Mouse (Mus musculus): ENCODE measurements around the gene Clint1. TPM values are rescaled to one million over a fixed set of nuclear protein-coding genes. Genes with fewer than 3 reads are reported as not detected.

Gene Clint1
- total RNA-seq, 2 experiments from 2014 or later, result 52.0 to 53.0 TPM

DNA sequence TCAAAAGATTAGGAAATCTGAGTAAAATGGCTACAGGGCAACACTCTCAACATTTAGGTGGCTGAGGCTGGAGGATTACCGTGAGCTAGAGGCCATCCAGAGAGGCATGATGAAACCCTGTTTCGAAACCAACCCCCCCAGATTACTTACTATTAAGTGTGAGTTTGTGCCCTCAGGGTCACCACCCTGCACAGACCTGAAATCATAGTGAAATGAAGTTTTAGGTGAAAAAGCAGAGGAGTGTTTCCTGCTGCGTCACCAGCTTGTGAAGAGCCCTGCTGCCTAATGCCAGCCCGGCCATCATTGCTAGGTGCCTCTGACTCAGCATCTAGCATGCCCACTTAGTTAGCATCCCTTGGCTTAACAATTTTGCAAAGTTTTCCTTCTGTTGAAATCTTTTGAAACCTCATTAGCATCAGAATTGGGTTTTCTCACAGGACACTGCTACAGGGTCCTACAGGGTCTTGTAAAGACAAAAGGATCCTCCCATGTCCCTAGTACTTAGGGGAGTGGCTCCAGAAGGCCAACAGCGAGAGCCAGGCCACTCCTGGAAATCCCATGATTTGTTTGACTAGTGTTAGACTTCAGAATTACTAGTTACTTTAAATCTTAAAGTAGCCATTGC, 33.9 kb downstream of the Clint1 start:
- DNase-seq, result no peak

DNA sequence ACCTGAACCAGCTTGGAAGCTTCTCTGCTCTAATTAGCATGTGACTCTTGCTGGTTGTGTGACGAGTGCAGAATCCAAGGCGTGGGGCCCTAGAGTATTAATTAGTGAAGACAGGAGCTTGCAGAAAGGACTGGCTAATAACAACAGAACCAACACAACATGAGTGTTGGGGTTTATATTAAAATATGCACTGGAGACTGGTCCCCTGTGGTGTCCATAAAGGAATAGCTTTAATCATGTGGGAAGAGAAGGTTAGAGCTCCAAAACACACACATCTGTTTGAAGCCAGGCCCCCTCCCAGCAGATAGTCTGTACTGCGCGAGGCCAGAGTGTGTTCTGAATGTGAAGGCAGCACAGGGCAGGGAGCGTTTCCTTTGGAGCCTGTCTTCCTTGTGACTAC, 34.7 kb downstream of the Clint1 start:
- DNase-seq, result no peak

DNA sequence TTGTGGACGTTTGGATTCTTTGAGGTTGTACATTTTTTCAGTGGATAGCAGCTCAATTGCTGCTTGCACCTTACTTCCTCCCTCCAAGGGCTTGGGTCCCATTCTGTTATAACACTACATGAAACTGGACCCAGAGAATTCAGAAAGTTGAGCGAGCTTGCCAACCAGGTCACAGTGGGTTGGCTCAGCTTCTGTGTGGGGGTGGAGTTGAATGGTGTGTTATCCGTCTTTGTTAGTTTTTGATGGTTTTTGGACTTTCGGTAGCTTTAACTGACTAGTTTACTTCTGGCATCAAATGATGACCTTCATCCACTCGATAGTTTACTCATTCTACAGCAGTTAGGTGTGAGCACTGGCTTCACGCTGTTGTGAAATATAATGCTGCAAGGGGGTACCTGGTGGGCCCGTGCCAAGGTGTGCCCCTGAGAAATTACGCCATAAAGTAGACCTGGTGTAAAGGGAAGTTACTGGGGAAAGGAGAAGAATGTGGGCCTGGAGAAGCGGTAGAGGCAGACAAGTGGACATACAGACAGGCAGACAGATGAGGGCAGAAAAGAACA, 36.7 kb downstream of the Clint1 start:
- no peak for DNase-seq

DNA sequence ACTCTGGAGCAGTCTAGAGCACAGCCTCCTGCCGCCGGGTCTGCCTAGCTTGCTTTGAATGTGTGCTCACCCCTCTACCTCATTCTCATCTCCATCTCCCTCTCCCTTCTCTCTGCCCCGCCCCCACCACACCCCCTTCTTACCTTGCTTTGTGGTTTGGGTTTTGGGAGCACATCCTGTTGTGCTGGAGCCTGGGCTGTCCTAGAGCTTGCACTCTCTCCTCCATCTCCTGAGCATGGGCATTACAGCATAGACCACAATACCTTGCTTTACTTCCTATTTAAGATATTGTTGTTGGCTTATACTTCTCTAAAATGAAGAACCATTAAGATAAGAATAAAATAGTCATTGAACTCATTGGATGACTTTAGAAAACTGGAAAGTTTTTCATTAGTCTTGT, 38.1 kb downstream of the Clint1 start:
- no peak for DNase-seq

DNA sequence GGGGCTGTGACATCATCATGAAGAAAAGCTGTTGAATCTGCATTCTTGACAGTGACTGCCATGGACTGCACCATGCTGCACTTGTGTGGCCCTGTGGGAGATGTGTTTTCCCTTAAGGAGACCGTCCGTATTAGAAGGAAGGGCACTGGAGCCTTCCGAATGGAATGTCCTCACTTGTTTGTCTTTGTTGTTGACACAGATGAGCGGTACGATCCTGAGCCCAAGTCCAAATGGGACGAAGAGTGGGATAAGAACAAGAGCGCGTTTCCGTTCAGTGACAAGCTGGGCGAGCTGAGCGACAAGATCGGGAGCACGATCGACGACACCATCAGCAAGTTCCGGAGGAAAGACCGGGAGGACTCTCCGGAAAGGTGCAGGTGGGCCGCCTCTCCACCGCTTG, 38.6 kb downstream of the Clint1 start:
- DNase-seq, result no peak

DNA sequence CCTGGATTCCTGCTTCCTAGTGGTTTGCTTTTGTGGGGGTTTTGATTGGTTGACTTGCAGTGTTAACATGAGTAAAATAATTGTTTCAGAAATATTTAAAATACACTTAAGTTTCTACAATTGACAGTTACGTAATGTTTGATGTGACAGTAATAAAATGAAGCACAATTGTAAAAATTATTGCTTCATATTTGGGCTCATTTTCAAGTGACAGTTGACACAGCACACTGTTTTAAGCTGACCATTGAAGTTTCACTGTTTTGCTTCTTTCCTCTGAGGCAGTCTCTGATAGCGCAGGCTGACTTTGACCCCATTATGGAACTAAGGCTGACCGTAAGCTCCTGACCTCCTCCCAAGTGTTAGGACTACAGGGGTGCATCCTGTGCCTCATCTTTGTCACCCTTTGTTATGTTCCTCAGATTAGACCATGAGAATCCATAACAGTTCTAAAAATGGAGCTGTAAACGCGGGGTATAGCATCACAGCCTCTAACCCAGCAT, 41.1 kb downstream of the Clint1 start:
- DNase-seq, result no peak

DNA sequence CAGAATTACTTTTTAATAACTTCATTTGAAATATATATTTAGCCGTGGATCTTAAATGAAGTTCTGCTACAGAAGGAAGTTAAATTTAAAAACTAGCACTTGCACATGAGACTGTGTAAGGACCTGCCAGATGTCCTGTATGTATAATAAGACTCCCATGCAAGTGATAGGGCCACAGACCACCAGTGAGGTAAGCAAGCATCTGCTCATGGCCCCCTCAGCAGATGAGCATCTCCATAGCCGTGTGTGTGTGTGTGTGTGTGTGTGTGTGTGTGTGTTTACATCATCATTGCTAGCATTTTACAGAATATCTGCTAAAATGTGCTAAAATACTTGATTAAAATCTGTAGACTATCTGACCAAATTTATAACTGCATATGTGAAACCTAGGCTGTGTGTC, 45.5 kb downstream of the Clint1 start:
- no peak for DNase-seq

DNA sequence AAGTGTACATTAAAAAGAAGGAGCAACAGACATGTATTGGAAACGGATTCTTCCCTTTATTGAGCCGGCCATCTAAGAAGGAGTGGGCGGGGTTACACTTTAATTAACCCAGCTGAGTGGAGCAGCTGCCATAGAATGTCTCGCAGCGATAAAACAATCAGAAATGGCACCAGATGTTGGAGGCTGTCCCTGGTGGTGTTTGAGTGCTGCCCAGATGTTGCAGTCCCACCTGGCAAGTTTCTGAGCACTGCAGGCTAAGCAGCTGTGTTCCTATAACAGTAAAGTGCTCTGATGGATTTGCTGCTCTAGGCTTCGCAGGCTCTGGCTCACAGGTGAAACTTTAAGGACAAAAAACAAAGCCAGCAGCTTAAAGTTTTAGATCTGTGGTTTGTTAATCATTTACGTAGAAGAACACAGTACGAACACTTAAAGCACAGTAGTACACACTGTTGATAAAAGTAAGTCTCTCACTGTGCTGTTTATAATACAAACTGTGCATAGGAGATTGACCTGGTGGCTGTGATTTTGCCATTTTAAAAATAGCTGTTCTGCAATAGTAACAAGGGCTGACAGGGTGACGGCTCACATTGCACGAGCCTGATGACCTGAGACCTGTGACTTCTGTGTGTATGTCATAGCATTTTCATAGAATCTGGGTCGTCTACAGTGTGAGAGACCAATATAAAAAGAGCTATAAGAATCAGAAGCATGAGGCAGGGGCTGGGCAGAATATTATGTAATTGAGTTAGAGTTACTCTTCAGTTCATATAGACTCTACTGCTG, 48.6 kb downstream of the Clint1 start:
- DNase-seq, result no peak

DNA sequence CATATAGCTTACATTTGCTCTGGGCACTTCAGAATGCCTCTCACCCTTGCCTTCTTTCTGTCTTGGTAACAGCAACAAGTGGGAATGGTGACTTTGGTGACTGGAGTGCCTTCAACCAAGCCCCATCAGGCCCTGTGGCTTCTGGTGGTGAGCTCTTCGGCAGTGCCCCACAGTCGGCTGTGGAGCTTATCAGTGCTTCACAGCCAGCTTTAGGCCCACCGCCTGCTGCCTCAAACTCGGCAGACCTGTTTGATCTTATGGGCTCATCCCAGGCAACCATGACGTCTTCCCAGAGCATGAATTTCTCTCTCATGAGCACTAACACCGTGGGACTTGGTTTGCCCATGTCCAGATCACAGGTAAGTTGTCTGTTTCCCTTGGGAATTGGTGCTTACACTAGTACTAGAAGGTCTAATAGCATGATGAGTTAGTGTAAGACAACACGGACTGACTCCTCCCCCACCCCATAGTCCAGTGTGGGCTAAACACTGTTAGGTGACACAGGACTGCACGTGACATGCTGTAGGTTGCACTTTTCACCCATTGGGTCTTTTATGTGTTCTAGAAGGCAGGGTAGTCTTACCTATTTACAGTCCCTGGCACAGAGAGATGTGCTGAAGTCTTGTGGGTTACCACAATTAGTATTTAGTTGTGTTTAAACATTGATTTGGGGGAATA, 54.4 kb downstream of the Clint1 start:
- no peak for DNase-seq

DNA sequence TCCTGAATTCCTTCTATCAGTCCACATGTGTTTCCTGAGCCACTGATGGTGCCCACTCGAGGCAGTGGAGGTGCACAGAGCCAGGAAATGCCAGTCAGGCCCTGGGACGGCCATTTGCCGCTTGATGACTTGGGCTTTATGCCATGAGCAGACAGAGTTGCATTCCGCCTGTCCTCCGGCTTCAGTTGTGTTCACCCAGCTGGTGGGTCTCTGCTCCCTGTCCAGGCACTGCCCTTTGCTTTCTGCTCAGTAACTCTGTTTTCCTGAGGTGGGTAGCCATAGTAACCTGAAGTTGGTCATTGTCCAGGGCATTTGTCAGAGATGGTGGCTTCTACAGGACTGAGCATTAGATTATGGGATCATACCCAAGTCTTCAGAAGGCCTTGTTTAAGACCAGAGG, 55.5 kb downstream of the Clint1 start:
- DNase-seq, result no peak

DNA sequence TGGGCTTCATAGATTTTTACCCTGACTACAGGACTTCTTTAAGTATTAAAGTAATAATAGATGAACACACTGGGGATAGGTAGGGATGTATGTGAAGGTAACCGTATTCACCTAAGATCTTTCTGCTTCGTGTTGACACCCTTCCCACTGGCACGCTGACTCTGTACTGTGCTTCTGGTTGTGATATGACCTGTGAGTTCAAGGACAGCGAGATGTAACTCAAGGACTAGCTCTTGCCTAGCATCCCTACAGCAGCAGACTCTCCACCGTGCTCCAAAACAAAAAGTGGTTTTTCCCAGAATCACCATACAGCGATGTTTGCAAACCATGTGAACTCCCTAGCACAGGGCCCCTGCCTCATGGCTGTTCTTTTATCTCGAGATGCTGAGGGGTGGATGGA, 56.2 kb downstream of the Clint1 start:
- DNase-seq, result no peak

DNA sequence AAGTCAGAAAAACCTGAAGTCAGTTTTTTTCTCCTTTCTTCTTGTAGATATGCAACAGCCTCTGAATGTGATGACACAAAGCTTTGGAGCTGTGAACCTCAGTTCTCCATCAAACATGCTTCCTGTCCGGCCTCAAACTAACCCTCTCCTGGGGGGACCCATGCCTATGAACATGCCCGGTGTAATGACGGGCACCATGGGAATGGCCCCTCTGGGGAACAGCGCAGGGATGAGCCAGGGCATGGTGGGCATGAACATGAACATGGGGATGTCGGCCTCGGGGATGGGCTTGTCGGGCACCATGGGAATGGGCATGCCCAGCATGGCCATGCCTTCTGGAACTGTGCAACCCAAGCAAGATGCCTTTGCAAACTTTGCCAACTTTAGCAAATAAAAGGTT, 57.0 kb downstream of the Clint1 start:
- no peak for DNase-seq

DNA sequence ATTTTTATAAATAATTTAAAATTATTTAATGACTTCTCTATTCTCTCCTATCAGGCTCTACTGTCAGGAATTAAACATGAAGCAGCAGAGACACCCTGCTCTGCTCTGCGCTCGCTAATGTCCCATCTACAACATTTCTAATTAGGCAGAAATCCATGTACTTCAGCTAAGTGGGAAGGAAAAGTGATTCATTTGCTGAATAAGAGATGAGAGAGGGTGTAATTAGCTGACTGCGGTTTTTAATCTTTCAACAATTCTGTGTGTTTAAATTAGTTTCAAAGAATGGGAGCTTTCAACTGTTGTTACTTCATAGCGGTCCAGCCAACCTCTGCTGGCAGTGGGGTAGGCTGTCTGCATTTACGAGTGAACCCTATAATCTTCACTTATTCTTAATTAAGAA, 58.9 kb downstream of the Clint1 start:
- DNase-seq, result no peak

DNA sequence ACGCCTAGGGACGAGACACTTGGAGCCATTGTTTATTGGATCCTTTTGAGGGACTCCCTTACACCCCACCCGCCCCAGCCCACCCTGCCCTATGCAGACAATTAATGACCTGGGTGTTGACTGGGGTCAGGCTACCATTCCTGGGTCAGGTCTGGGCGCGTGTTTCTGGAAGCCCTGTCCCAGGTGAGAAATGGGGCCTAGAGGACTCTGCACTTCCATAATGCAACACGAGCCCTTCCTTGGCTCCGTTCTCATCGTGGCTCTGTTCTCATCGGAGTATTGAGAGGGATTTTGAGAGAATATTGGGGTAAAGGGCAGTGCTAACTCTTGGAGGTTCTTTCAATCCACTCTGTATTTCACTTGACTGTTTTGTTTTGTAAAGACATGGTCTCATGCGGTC, 64.3 kb downstream of the Clint1 start:
- DNase-seq, result no peak

DNA sequence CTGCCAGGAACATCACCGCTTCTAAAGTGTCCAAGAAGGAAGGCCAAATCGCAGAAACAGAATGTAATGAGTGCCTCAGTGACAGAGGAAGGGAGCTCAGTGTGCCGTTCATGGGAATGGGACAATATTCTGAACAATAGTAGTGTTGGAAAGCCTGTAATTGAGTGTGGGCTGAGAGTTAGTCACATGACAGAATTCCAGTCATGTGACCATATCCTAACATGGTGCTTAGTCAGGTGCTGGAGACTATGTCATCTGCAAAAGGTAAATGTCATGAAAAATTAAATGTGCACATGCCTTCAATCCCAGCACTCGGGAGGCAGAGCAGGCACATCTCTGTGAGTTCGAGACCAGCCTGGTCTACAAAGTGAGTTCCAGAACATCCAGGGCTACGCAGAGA, 66.2 kb downstream of the Clint1 start:
- no peak for DNase-seq

DNA sequence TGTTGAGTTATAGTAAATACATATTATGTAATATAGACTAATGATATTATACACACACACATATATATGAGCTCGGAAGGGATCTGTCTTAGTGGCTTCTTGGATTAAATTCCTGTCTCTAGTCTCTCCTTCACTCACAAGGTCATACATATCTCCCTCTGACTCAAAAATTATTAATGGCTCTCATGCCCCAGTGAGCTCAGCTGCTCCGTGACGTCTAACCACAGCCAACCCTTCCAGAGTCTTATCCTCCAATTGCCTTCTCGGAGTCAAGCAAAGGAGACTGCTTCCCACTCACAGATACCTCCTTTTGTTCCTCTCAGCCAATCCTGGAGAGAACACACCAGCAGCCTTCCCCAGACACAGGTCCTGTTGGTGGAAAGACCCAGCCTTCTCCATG, 67.0 kb downstream of the Clint1 start:
- peak; percentile 43 for DNase-seq

DNA sequence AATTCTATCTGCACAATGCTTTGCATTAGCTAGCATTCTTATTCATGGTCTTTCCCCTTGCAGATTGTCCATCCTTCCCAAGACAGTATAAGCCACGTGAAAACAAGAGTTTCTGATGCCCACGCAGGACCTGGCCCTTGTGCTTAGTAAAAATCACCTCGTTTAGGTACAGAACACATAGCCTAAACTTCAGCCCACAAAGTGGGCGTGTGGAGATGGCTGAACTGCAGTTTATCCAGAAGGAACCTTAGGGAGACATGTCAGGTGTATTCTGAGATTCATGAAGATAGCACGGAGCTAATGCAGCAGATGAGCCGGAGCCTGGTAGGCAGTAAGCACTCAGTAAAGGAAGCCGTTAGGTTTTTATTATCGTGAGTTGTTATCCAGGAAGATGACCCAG, 69.2 kb downstream of the Clint1 start:
- DNase-seq, result no peak

DNA sequence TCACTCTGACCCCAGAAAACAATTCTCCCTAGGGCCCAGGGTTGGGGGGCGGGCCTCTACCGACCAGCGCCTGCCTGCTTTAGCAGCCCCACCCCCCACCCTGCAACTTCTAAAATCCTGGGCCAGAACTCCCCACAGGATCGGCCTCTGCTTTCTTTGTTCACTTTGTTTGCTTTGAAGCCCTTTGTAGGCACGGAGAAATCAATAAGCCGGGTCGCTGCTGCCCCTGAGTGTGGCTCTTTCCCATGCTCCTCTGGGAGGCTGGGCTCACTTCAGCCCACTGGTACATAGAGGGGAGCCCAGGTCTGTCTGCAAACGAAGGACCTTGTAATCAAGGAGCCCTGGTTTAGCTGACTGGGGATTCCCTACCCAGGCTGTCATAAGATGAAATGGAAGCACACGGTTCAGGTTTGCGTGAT, 69.6 kb downstream of the Clint1 start:
- DNase-seq, result no peak

DNA sequence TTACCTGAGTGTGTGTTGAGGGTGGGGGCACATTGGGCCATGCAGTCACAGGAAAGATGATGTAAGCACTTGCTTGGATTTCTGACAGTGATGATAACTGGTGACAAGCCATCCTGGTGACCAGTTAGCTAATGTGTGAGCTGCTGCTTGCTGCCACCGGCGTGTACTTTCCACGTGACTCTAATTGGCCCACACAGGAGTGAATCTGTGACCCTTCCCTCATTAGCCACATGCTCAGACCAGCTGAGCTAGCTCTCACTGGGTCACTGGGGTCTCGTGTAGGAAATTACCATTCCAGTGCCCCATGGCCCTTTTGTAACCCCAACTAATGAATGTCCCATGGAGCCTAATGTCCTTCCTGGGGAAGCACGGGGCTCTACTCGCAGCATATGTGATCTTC, 73.6 kb downstream of the Clint1 start:
- no peak for DNase-seq

DNA sequence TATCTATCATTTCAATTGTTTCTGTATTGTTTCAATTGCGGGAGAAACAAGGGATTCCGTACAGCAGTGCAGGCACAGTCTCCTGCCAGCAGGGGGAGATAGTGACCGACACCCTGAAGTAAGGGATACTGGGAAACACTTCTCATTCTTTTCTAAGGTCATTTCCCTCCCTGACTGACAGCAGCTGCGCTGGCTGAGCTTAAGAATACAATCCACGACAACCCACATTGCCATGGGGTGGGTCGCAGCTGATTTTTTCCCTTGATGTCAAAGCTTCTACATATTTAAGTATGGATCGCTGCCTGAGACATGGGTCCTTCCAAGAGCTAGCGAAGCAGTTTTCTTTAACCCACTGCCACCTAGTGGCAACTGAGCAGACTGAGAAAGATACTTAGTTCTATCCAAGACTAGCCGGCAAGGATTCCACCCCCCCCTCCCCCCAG, 74.8 kb downstream of the Clint1 start:
- DNase-seq, result peak; percentile 82

DNA sequence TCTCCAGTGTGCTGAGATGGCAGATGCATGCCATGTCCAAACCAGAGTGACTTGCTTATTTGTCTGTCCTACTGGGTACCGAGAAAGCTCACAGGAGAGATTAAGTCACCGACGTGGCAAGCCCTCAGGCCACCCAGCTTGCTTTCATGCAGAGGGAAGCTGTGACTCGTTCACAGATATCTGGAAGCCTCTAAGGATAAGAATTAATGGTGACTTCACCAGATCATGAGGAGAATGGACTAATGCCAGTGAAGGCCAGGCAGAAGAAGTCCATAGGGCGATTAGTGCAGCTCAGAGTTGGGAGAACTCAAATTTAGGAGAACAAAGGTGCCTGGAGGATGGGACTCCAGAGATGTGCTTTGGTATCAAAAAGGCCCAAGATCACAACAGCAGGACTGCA, 75.6 kb downstream of the Clint1 start:
- DNase-seq, result peak; percentile 17

DNA sequence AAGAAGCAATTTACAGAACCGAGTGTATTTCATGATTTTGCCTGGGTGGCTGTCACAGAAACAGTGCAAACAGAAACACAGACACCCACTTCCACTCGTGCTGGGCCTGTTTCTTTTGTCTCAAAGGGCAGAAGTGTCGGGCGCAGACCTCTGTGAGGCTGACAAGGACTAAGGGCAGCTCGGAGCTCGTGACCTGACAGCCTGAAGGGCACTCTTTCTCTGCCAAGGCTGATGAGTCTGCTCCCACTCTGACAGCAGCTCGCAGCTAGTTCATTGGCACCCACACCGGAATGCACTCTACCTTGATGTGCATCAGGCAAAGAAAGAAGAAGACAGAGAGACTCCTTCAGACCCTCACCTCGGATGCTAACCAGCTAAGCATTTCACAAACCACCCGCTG, 77.7 kb downstream of the Clint1 start:
- DNase-seq, result no peak

DNA sequence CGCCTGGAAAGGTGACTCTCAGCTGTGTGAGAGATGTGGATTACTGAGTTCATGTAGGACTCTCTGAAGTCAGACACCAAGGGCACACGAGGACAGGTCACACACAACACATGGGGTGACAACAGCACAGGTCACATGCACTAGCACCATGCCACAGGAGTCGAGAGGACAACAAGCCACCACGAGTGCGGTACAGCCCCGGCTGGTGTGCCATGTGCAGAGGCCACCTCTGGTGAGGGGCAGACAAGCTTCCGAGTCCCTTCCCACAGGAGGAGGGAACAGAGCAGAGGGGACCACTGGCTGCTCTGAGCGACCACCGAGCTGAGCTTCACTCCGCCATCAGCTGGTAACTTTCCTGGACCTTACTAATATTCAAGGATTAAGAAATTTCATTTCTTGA, 80.9 kb downstream of the Clint1 start:
- no peak for DNase-seq

Data from heart, postnatal 4 days (tissue).